Comparison of ENCODE assay signal across 14 mouse cellular contexts in genomic region chr5:120887413-120887812, GRCm38 (mm10). TPM values are rescaled to one million over a fixed set of nuclear protein-coding genes. Genes with fewer than 3 reads are reported as not detected.
DNase-seq lines count a peak whose midpoint lies in the region; ATAC-seq and TF ChIP-seq lines count a peak whose summit lies in the region.
"Not testable (repeated sequence)": the region's sequence is repeated elsewhere in the genome, so short reads cannot be mapped to it uniquely, and the experiment has no call there.
"Had no signal": no experiment of that assay in that cellular context is flagged by ENCODE, and none has a peak within 500 bp of the region (broad histone marks: within the 10 kb centered on the region; RNA-seq: fewer than 3 reads in every experiment).

Gene Oas1g, minus strand, starts transcription at chr5:120887613.

- H3K4me3 ChIP-seq in ES-Bruce4 (ENCODE audit: low read depth, low read length), result peak within 1 kb of the TSS; percentile 16; the same call in 1 of the 2 replicates
- peak within 1 kb of the TSS; percentile 42 for H3K4me3 ChIP-seq in bone marrow, adult 2 months (replicated peaks; ENCODE audit: control insufficient read depth, low read depth, low read length)
- not testable (repeated sequence) for H3K4me3 ChIP-seq in intestine, embryonic 14.5 days (ENCODE audit: low read depth, low read length)
- peak within 1 kb of the TSS; percentile 3; the same call in 1 of the 2 replicates for H3K4me3 ChIP-seq in liver, adult 2 months (ENCODE audit: insufficient read depth, low read depth, low read length)
- H3K4me3 ChIP-seq in macrophage (ENCODE audit: inconsistent target), result peak within 1 kb of the TSS; percentile 60

- DNase-seq in intestine, embryonic 14.5 days (ENCODE audit: low spot score), result peak; percentile 46
- peak; percentile 9 for DNase-seq in liver, adult 2 months (ENCODE audit: extremely low read depth, low read depth, low spot score)
- DNase-seq in urinary bladder, postnatal 4 days (ENCODE audit: low spot score in 2 of 2), result peak; percentile 14 to 42

- H3K4me1 ChIP-seq in ES-Bruce4 (ENCODE audit: control insufficient read depth, insufficient read depth, low read length); bone marrow, adult 2 months (ENCODE audit: control insufficient read depth, insufficient read depth, low read length); intestine, embryonic 14.5 days (replicated peaks; ENCODE audit: control insufficient read depth, insufficient read depth, low read length); liver, adult 2 months (ENCODE audit: control insufficient read depth, insufficient read depth, low read length): not testable (repeated sequence)

- not testable (repeated sequence) for TF ChIP-seq POLR2A in ES-Bruce4 (IDR thresholded peaks at IDR 0.05; ENCODE audit: insufficient read depth, low read length); bone marrow, adult 2 months (IDR thresholded peaks at IDR 0.05; ENCODE audit: borderline replicate concordance, control insufficient read depth, low read depth, low read length); liver, adult 2 months (IDR thresholded peaks at IDR 0.05; ENCODE audit: extremely low read depth, insufficient read depth, low read length)

- H3K36me3 ChIP-seq in ES-Bruce4 (ENCODE audit: control insufficient read depth, insufficient read depth, low read length, poor library complexity, severe bottlenecking); intestine, embryonic 14.5 days (ENCODE audit: control insufficient read depth, insufficient read depth, low read length); liver, adult 2 months (ENCODE audit: control insufficient read depth, insufficient read depth, low read length): not testable (repeated sequence)
- peaks cover 11% of the 10 kb centered on the region for H3K36me3 ChIP-seq in macrophage (ENCODE audit: inconsistent target)

- TF ChIP-seq EP300 in ES-Bruce4 (IDR thresholded peaks at IDR 0.05; ENCODE audit: insufficient read depth, low read depth, low read length), result not testable (repeated sequence)

- H3K9me3 ChIP-seq in ES-Bruce4 (replicated peaks; ENCODE audit: control insufficient read depth, insufficient read depth, low read length, poor library complexity, severe bottlenecking); intestine, embryonic 14.5 days (ENCODE audit: control insufficient read depth, low read length): not testable (repeated sequence)

- not testable (repeated sequence) for TF ChIP-seq CTCF in ES-Bruce4 (IDR thresholded peaks at IDR 0.05; ENCODE audit: low read depth, low read length); bone marrow, adult 2 months (IDR thresholded peaks at IDR 0.05; ENCODE audit: control insufficient read depth, insufficient read depth, low read length); liver, adult 2 months (IDR thresholded peaks at IDR 0.05; ENCODE audit: low read depth, low read length)

- H3K79me2 ChIP-seq in liver, adult 2 months (ENCODE audit: control insufficient read depth, insufficient read depth, low read length), result not testable (repeated sequence)
- H3K79me2 ChIP-seq in macrophage (ENCODE audit: inconsistent target), result peaks cover 54% of the 10 kb centered on the region

- 26% methylated on average over 6 of the region's 9 CpGs for WGBS in bone marrow, adult 2 months
- 8% methylated on average over 4 of the region's 9 CpGs for WGBS in intestine, embryonic 14.5 days
- 15% methylated on average over 5 of the region's 9 CpGs for WGBS in liver, adult 2 months
- no CpG with 5 or more reads among the region's 9 CpGs for WGBS in macrophage (ENCODE audit: missing documents)

- peak within 1 kb of the TSS; percentile 23; the same call in 1 of the 2 replicates for H3K27ac ChIP-seq in ES-Bruce4 (ENCODE audit: insufficient read depth, low read length)
- not testable (repeated sequence) for H3K27ac ChIP-seq in bone marrow, adult 2 months (ENCODE audit: control insufficient read depth, insufficient read depth, low read depth, low read length, poor library complexity); intestine, embryonic 14.5 days (ENCODE audit: low read depth); liver, adult 2 months (replicated peaks; ENCODE audit: insufficient read depth, low read depth, low read length)
- peak within 1 kb of the TSS; percentile 35 for H3K27ac ChIP-seq in macrophage

- peak within 1 kb of the TSS; percentile 9; the same call in 1 of the 2 replicates for H3K9ac ChIP-seq in ES-Bruce4 (ENCODE audit: low read depth, poor library complexity, severe bottlenecking)
- H3K9ac ChIP-seq in intestine, embryonic 14.5 days (ENCODE audit: low read length), result not testable (repeated sequence)
- H3K9ac ChIP-seq in liver, adult 2 months (ENCODE audit: low read depth, low read length), result peak within 1 kb of the TSS; percentile 8

- not testable (repeated sequence) for H3K27me3 ChIP-seq in ES-Bruce4 (ENCODE audit: control insufficient read depth, insufficient read depth, low read length, poor library complexity, severe bottlenecking); intestine, embryonic 14.5 days (replicated peaks; ENCODE audit: control insufficient read depth, insufficient read depth, low read length); liver, adult 2 months (ENCODE audit: control insufficient read depth, insufficient read depth, low read length)

- ATAC-seq in erythroid progenitor cell, adult 5-6 weeks (replicated peaks; ENCODE audit: low FRiP score, poor library complexity, severe bottlenecking), result peak; percentile 32; the same call in 1 of the 2 replicates
- ATAC-seq in intestine, embryonic 14.5 days (replicated peaks; ENCODE audit: low FRiP score, low TSS enrichment, low read depth), result not testable (repeated sequence)
- peak; percentile 50 for ATAC-seq in monocyte, adult 5-6 weeks (replicated peaks; ENCODE audit: insufficient number of reproducible peaks, low FRiP score, low TSS enrichment, poor library complexity, severe bottlenecking)

- peak within 1 kb of the TSS; percentile 20; the same call in 1 of the 2 replicates for H3K4me2 ChIP-seq in intestine, embryonic 14.5 days (ENCODE audit: low read length)

RNA-seq across cellular contexts. Expression of gene Oas1g, which starts in this region (rescaled TPM):
- 0.97 and 1.5 TPM in 2 replicates for polyA plus RNA-seq in ES-Bruce4 (2011; ENCODE audit: insufficient read depth, insufficient read length, low read depth, missing spikeins)
- 10.0 and 23.1 TPM in 2 replicates for polyA plus RNA-seq in bone marrow, adult 2 months (2011; ENCODE audit: insufficient read depth, insufficient read length, low replicate concordance, missing spikeins)
- total RNA-seq in erythroid progenitor cell, adult 5-6 weeks (2015; ENCODE audit: low replicate concordance), result not detected in 2 replicates
- 0.90 TPM in 1 of 2 replicates, not detected in the other for total RNA-seq in erythroid progenitor cell, adult 5-6 weeks (2017; ENCODE audit: low replicate concordance)
- 1.2 TPM in 2 replicates for polyA plus RNA-seq in intestine, embryonic 14.5 days (2014; fragmentation: Nextera tagmentation; extraction: Ambion mirVana)
- 3.5 and 4.3 TPM in 2 replicates for total RNA-seq in liver, adult 2 months (2014; rRNA removed)
- 0.73 and 2.9 TPM in 2 replicates for polyA plus RNA-seq in liver, adult 2 months (2012; rRNA removed)
- 100 to 1,000 TPM in 20 of 26 experiments, 10 to 100 TPM in 6; 78.0 to 646 (median 382) TPM for total RNA-seq in macrophage (2018; cell fraction: chromatin; rRNA removed)
- 100 to 1,000 TPM in 13 of 26 experiments, 10 to 100 TPM in 13; 25.2 to 191 (median 81.1) TPM for total RNA-seq in macrophage (2018; cell fraction: cytosol; rRNA removed)
- total RNA-seq in macrophage (2018; cell fraction: nucleus; rRNA removed), result 100 to 1,000 TPM; 126 to 730 (median 369) TPM
- 28.9 to 92.9 TPM (median 65.8 TPM) in 3 replicates for polyA plus RNA-seq in macrophage (2018)
- 2.6 to 4.9 TPM (median 3.5 TPM) in 3 replicates for total RNA-seq in monocyte, adult 5-6 weeks (2017)
- total RNA-seq: gastrocnemius, postnatal 10 days; layer of hippocampus, postnatal 25 days had no signal
- polyA plus RNA-seq: heart, embryonic 11.5 days; limb, embryonic 13.5 days; midbrain, embryonic 10.5 days; neural tube, embryonic 11.5 days had no signal

Comparison
In these comparisons a context has a peak if more than half of its experiments do, and no peak if none do; other contexts are left out.
1. Peak in ATAC-seq in erythroid progenitor cell, adult 5-6 weeks; RNA of the gene not detected or under 1 TPM.